Mouse (Mus musculus): ENCODE measurements at regions not wholly inside any gene's neighbourhood (a gene's known extent, or its start where the extent isn't known, plus 50 kb on each side); places are given as distances from the start of the nearest gene placed in this dataset.

GRCm38 (mm10) chr5:45923907-45924594 lies 66.6 kb upstream of the Lcorl start:
- no peak for DNase-seq
